Comparison of ENCODE assay signal across 32 mouse cellular contexts in the genomic region with DNA sequence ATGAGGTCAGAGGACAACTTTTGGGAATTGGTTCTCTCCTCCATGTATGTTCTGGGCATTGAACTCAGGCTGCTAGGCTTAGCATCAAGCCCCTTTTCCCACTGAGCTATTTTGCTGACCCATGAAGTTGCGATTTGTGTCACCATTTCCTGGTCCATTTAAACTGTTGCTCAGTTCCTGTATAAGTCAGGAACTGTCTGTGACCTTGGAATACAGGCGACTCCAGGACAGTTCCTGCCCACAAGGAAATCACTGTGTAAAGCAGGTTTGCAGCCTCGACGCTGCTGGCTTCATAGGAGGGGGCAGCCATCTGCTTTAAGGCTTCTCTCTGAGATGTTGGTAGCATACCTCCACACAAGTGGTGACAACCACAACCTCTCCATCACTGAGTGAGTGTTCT. TPM values are rescaled to one million over a fixed set of nuclear protein-coding genes. Genes with fewer than 3 reads are reported as not detected.
"Had no signal": no experiment of that assay in that cellular context is flagged by ENCODE, and none has a peak within 500 bp of the region (broad histone marks: within the 10 kb centered on the region; RNA-seq: fewer than 3 reads in every experiment).

No protein-coding gene starts in this region.

- H3K27me3 ChIP-seq: limb, embryonic 12.5 days; limb, embryonic 13.5 days; limb, embryonic 15.5 days; liver, embryonic 12.5 days; liver, embryonic 13.5 days; liver, embryonic 15.5 days; lung, embryonic 15.5 days; midbrain, embryonic 15.5 days; neural tube, embryonic 13.5 days had no signal

- H3K4me2 ChIP-seq: limb, embryonic 12.5 days; limb, embryonic 13.5 days; limb, embryonic 15.5 days; liver, embryonic 12.5 days; liver, embryonic 13.5 days; liver, embryonic 15.5 days; lung, embryonic 14.5 days; lung, embryonic 15.5 days; midbrain, embryonic 11.5 days; midbrain, embryonic 12.5 days; midbrain, embryonic 13.5 days; midbrain, embryonic 15.5 days; neural tube, embryonic 12.5 days; neural tube, embryonic 13.5 days had no signal

- H3K27ac ChIP-seq: limb, embryonic 10.5 days; limb, embryonic 12.5 days; limb, embryonic 13.5 days; limb, embryonic 15.5 days; liver, embryonic 12.5 days; liver, embryonic 13.5 days; liver, embryonic 14.5 days; liver, embryonic 15.5 days; lung, embryonic 15.5 days; macrophage; midbrain, embryonic 10.5 days; midbrain, embryonic 12.5 days; midbrain, embryonic 13.5 days; midbrain, embryonic 15.5 days; neural tube, embryonic 12.5 days; neural tube, embryonic 13.5 days had no signal

- H3K9me3 ChIP-seq: limb, embryonic 10.5 days; limb, embryonic 12.5 days; limb, embryonic 13.5 days; limb, embryonic 15.5 days; liver, embryonic 12.5 days; liver, embryonic 13.5 days; liver, embryonic 15.5 days; lung, embryonic 15.5 days; megakaryocyte, embryonic 14.5 days; midbrain, embryonic 10.5 days; midbrain, embryonic 12.5 days; midbrain, embryonic 13.5 days; midbrain, embryonic 15.5 days; neural tube, embryonic 12.5 days; neural tube, embryonic 13.5 days had no signal

- DNase-seq: left cerebral cortex, postnatal 4 days; liver; liver, embryonic 13.5 days; lung, adult 18-20 months; lung, adult 2 months; lung, embryonic 14.5 days; lung, postnatal 10 days; lung, postnatal 14 days; lung, postnatal 36 days; lung, postnatal 4 days; midbrain, embryonic 14.5 days had no signal

- ATAC-seq: liver, embryonic 12.5 days; lung, postnatal 0 days; midbrain, embryonic 13.5 days; midbrain, embryonic 15.5 days; midbrain, embryonic 16.5 days had no signal

- H3K4me3 ChIP-seq: limb, embryonic 10.5 days; limb, embryonic 12.5 days; limb, embryonic 13.5 days; limb, embryonic 15.5 days; liver, embryonic 12.5 days; liver, embryonic 13.5 days; liver, embryonic 15.5 days; lung, embryonic 15.5 days; megakaryocyte, embryonic 14.5 days; midbrain, embryonic 10.5 days; midbrain, embryonic 12.5 days; midbrain, embryonic 13.5 days; midbrain, embryonic 15.5 days; myocyte; neural tube, embryonic 12.5 days; neural tube, embryonic 13.5 days had no signal

- H3K36me3 ChIP-seq: limb, embryonic 10.5 days; limb, embryonic 13.5 days; liver, embryonic 13.5 days; liver, embryonic 15.5 days; lung, embryonic 15.5 days; midbrain, embryonic 10.5 days; midbrain, embryonic 12.5 days; midbrain, embryonic 15.5 days; neural tube, embryonic 12.5 days had no signal

- H3K9ac ChIP-seq: limb, embryonic 12.5 days; limb, embryonic 13.5 days; limb, embryonic 15.5 days; liver, embryonic 12.5 days; liver, embryonic 13.5 days; liver, embryonic 14.5 days; liver, embryonic 15.5 days; lung, embryonic 14.5 days; lung, embryonic 15.5 days; midbrain, embryonic 12.5 days; midbrain, embryonic 13.5 days; midbrain, embryonic 15.5 days; neural tube, embryonic 12.5 days; neural tube, embryonic 13.5 days had no signal

RNA-seq across cellular contexts. Expression of gene Abat, which starts 8.1 kb away (rescaled TPM):
- total RNA-seq: monocyte, adult 5-6 weeks had no signal
- polyA plus RNA-seq: macrophage had no signal
